Mouse (Mus musculus): ENCODE data around the gene Olfr120.
"Not testable (repeated sequence)": the region's sequence is repeated elsewhere in the genome, so short reads cannot be mapped to it uniquely, and the experiment has no call there.

Olfr120 gene

DNA sequence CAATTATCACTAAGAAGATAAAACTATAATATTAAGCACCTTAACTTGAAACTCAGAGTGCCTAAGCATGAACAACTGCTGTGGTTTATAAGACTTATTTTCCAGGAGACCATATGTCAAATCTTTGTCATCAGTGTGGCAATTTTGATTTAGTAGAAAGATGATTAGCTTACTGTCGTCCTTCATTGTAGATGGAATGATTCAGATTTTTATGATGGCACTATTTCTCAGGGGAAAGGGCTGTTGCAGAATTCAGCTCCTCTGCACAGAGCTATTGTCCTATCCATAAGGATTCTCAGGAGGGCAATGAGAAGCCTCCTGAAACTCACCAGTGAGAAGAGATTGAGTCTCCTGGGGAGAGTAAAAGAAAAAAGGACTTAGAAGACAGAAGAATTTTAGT is at the start of gene Olfr120:
Gene Olfr120, plus strand, starts transcription at position 301 of the 400 bp plus-strand sequence.
- in situ Hi-C loops (cut with MboI, MseI), result no loop called here

DNA sequence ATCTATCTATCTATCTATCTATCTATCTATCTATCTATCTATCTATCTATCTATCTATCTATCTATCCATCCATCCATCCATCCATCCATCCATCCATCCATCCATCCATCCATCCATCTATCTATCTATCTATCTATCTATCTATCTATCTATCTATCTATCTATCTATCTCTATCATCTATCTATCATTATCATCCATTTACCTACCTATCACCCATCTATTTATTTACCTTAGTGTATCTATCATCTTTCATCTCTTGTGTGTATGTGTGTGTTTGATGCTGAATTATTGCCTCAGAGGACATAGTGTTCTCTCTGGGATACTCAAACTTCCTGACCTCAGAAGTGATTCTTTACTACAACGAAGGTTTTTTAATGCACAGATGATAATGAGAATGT is 25.3 kb upstream of the Olfr120 start, which contains the start of gene Olfr119:
Gene Olfr119, plus strand, starts transcription at position 301 of the 400 bp plus-strand sequence.
- in situ Hi-C loops (cut with MboI, MseI), result not testable (repeated sequence)

DNA sequence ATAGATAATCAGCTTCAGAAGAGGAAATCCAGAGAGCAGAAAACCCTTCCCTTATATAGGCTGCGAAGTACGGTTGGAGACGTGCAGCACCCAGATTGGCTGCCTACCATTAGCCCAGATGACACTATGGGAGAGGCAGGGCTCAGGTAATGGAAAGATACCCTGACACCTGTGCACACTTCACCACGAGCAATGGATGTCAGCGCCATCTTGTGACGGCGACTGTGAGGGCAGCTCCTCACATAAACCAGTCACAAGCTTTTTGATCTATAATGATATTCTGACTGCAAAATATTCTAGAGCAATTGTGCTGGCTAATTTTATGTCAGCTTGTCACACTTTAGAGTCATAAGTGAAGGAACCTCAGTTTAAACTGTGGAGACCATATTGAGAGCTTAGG is 16.5 kb downstream of the Olfr120 start:
- in situ Hi-C loops (cut with MboI, MseI), result no loop called here

DNA sequence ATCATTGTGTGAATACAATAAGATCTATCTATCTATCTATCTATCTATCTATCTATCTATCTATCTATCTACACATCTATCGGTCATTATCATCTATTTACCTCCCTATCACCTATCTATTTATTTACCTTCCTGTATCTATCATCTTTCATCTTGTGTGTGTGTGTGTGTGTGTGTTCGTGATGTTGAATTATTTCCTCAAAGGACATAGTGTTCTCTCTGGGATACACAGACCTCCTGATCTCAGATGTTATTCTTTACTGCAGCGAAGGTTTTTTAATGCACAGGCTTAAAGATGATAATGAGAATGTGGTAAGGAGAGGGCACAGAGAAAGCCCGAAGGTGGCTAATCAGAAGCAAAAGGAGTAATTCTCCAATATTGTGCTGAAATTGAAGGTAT is 46.7 kb downstream of the Olfr120 start, which contains the start of gene Olfr122:
Gene Olfr122, plus strand, starts transcription at position 301 of the 400 bp plus-strand sequence.
- in situ Hi-C loops (cut with MboI, MseI), result no loop called here
